Mouse (Mus musculus) testis, postnatal 14 days (tissue): ENCODE results near the gene Gm8882.
"Not testable (repeated sequence)": the region's sequence is repeated elsewhere in the genome, so short reads cannot be mapped to it uniquely, and the experiment has no call there.

ENCODE experiments used
- DNase-seq: peaks from one replicate; pipeline ENCODE4 v3.0.0; 2021; ENCODE audit warnings: low spot score

Gm8882 gene

DNA sequence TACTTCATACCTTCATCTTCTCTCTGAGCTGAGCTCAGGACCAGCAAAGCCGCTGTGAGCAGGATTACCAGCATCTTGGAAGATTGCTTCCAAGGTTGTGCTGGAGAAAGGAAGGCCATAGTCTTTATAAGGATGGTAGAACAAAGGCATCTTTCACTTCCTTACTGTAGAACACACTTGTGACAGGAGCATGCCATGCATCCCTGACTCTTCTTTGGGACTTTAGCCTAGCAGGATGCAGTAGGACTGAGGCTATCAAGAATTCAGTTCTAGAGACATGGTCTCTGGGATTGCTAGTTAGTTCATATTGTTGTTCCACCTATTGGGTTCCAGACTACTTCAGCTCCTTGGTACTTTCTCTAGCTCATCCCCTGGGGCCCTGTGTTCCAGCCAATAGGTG, at the start of gene Gm8882:
Gene Gm8882 (minus strand): TSS at position 101 of the 400 bp plus-strand sequence.
- DNase-seq = not testable (repeated sequence)

GRCm38 (mm10) chr6:132314657-132315056, 49.3 kb downstream of the Gm8882 start, which contains the start of gene Prpmp5:
Gene Prpmp5, minus strand, starts transcription at chr6:132314757.
- not testable (repeated sequence) for DNase-seq
